Mouse (Mus musculus) ES-E14 (cell line): Measurements from ENCODE around the gene Auh. TPM values are rescaled to one million over a fixed set of nuclear protein-coding genes. Genes with fewer than 3 reads are reported as not detected.

Experiments
- DNase-seq: peaks from one replicate; pipeline ENCODE4 v3.0.0-alpha.2; 2013; ENCODE audit warnings: low read depth, low spot score
- H3K27ac ChIP-seq: 2 replicates; pipeline ENCODE4 v1.5.1; 2012; ENCODE audit warnings: low read depth, mild to moderate bottlenecking, low read length, moderate library complexity, mixed read lengths; ENCODE audit not compliant: poor library complexity, insufficient read depth, severe bottlenecking
- H3K36me3 ChIP-seq: 2 replicates; pipeline ENCODE4 v1.6.1; 2012; ENCODE audit warnings: mild to moderate bottlenecking, low read length, moderate library complexity, mixed read lengths; ENCODE audit not compliant: control insufficient read depth, poor library complexity, insufficient read depth, severe bottlenecking
- H3K4me1 ChIP-seq, 2 experiments: fragments of 150-350 bp in 1 of 2; sonication (generic) in 1 of 2; 2 replicates each; pipeline ENCODE4 v1.6.1; 2012; ENCODE audit warnings: low read length in 2 of 2, mild to moderate bottlenecking in 1 of 2, mixed read lengths in 1 of 2; ENCODE audit not compliant: control insufficient read depth in 2 of 2, insufficient read depth in 2 of 2, poor library complexity in 1 of 2
- H3K4me3 ChIP-seq, 2 experiments: fragments of 150-350 bp in 1 of 2; sonication (generic) in 1 of 2; 2 replicates each; pipeline ENCODE4 v1.5.1; 2012; ENCODE audit warnings: low read length in 2 of 2, low read depth in 1 of 2, mild to moderate bottlenecking in 1 of 2, mixed read lengths in 1 of 2; ENCODE audit not compliant: insufficient read depth in 1 of 2, poor library complexity in 1 of 2, severe bottlenecking in 1 of 2
- H3K9ac ChIP-seq: 2 replicates; pipeline ENCODE4 v1.6.1; 2012; ENCODE audit warnings: low read depth, mild to moderate bottlenecking, low read length, mixed read lengths; ENCODE audit not compliant: poor library complexity, insufficient read depth, severe bottlenecking
- H3K9me3 ChIP-seq: fragments of 150-350 bp; sonication (generic); 2 replicates; pipeline ENCODE4 v1.6.1; 2012; ENCODE audit warnings: low read depth, mild to moderate bottlenecking, low read length; ENCODE audit not compliant: control insufficient read depth, insufficient read depth
- CHD2 ChIP-seq: IDR thresholded peaks from 2 replicates; pipeline ENCODE4 v1.6.1; 2014; ENCODE audit warnings: mild to moderate bottlenecking, low read depth, low read length, inconsistent platforms
- HCFC1 ChIP-seq: IDR thresholded peaks from 2 replicates; pipeline ENCODE4 v1.6.1; 2012; ENCODE audit warnings: low read length, inconsistent platforms, borderline replicate concordance; ENCODE audit not compliant: insufficient read depth
- MAFK ChIP-seq: IDR thresholded peaks from 2 replicates; pipeline ENCODE4 v1.6.1; 2014; ENCODE audit warnings: mild to moderate bottlenecking, low read depth, low read length, inconsistent platforms; ENCODE audit not compliant: insufficient read depth
- ZC3H11A ChIP-seq: IDR thresholded peaks from 2 replicates; pipeline ENCODE4 v1.6.1; 2012; ENCODE audit warnings: low read depth, mild to moderate bottlenecking, inconsistent platforms, low read length, borderline replicate concordance
- ZNF384 ChIP-seq: IDR thresholded peaks from 2 replicates; pipeline ENCODE4 v1.6.1; 2012; ENCODE audit warnings: low read depth, low read length, inconsistent platforms
- in situ Hi-C, 2 experiments: fragments of 600-800 bp; cut with MboI; formaldehyde crosslinking; loops; one replicate each; pipeline ENCODE4 v1.15.1; 2025; ENCODE audit warnings: low sequenced_read_pairs in 2 of 2, inconsistent platforms in 1 of 2; ENCODE audit not compliant: unreplicated experiment in 2 of 2
- total RNA-seq: library from RNA; depleted of rRNA; stranded (reverse); fragments of 300-350 nt; gene quantifications from 2 replicates; pipeline ENCODE4 v1.2.3, GENCODE M21; 2012

The Auh gene
- total RNA-seq, 1 experiment = 14.5 TPM

DNA sequence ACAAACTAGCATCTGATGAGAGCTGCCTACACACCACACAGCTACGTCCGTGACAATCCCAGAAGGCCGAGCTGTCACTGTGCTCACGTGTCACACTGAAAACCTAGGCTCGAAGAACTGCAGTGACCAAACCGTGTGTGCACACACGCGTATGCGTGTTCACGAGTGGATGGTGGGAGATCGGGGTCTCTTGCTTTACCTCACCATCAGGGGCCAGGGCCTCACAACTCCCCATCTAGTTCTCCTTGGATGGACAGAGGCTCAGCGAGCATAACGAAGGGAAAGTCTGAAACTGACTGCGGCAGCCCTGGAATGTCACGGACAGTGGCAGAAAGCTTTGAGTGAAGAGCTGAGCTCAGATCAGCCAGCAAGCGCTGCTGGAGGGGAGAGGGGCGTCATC lies 82.4 kb downstream of the Auh start:
- Histone ChIP-seq H3K9ac (no peak overlapping the region), H3K27ac (no peak overlapping the region), H3K36me3 (no peaks in the 10 kb centered on the region), H3K9me3 (no peaks in the 10 kb centered on the region), H3K4me3 (no peak overlapping the region), H3K4me1 (no peaks in the 10 kb centered on the region)
- DNase-seq = no peak
- in situ Hi-C loops = no loop called here
- no peak for TF ChIP-seq MAFK
- TF ChIP-seq HCFC1 = no peak
- no peak for TF ChIP-seq CHD2

DNA sequence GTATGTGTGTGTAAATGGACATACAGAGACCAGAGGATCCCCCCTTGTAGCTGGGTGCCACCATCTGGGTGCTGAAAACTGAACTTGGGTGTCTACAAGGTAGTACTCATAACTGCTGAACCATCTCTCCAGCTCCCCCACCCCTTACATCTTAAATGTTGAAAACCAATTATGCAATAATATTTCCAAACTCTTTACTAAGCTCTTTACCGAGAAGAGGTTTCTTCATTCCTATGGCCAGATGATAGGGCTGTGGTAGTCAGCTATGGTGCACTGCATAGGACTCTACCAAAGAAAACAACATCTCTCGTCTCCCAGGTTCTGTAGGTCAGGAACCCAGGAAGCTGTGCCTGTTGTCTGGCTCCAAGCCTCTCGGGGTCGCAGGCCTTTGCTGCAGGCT lies 83.9 kb downstream of the Auh start:
- H3K4me3 ChIP-seq = no peak overlapping the region
- in situ Hi-C loops = no loop called here
- no peaks in the 10 kb centered on the region for H3K36me3 ChIP-seq
- H3K27ac ChIP-seq = no peak overlapping the region
- H3K9me3 ChIP-seq = no peaks in the 10 kb centered on the region
- TF ChIP-seq ZNF384 = no peak
- TF ChIP-seq ZC3H11A = no peak
- TF ChIP-seq MAFK = no peak
- no peak for TF ChIP-seq HCFC1
- TF ChIP-seq CHD2 = no peak
- no peaks in the 10 kb centered on the region for H3K4me1 ChIP-seq
- H3K9ac ChIP-seq = no peak overlapping the region
- no peak for DNase-seq

DNA sequence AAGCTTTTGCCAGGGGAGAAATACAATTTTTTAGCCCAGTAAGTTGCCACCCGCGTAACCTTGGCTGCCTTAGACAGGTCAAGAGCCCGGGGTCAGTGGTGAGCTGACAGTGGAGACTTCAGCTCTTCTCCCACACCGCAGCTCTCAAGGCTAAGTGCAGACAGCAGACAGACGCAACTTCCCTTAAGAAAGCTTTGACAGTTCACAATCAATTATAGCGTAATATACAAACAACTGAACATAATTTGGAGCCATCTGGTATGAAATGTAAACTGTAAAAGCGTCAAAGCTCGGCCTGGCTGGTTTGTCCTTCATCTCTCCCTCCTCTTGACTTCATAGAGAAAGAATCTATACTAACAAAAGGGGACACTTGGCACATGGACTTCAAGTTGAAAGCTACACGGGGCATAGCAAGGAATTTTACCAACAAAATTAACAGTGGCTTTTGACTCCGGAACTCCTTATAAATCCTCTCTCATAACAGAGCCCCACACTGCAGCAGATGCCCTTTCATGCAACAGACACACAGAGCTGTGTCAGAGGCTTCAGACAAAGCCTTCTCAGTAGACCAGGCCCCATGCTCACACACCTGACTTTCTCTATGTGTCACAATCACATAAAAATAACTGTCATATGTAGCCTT lies 85.8 kb downstream of the Auh start:
- in situ Hi-C loops = no loop called here
- Histone ChIP-seq H3K4me3 (no peak overlapping the region), H3K9ac (no peak overlapping the region), H3K36me3 (no peaks in the 10 kb centered on the region), H3K9me3 (no peaks in the 10 kb centered on the region), H3K4me1 (no peaks in the 10 kb centered on the region), H3K27ac (no peak overlapping the region)
- no peak for DNase-seq
- TF ChIP-seq ZNF384 = no peak
- no peak for TF ChIP-seq MAFK
- TF ChIP-seq HCFC1 = no peak
- no peak for TF ChIP-seq CHD2
- no peak for TF ChIP-seq ZC3H11A

DNA sequence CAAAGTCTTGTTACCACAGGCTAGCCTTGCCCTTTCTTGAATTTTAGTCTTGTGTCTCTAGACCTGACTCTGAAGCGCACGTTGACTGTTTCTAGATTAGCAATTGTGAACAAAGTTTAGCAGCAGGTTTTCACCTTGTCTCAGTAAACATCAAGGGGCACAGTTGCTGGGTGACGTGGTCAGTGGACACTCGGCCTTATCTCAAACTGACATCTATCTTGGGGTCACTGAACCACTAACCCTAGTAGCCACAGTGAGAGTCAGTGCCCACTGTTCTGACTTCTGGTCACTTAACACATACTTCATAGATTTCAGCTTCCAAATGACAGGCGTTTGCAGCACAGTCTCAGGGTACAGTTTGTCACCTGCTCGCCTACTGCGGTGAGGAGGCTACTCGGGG lies 93.2 kb downstream of the Auh start:
- TF ChIP-seq ZC3H11A (no peak), ZNF384 (no peak), MAFK (no peak), HCFC1 (no peak), CHD2 (no peak)
- Histone ChIP-seq H3K27ac (no peak overlapping the region), H3K4me1 (no peaks in the 10 kb centered on the region), H3K36me3 (no peaks in the 10 kb centered on the region), H3K9ac (no peak overlapping the region), H3K9me3 (no peaks in the 10 kb centered on the region), H3K4me3 (no peak overlapping the region)
- DNase-seq = no peak
- in situ Hi-C loops = loop anchor here in 1 of 2 experiments (10.0 kb wide), 1 partner anchor 149 kb away; the partner anchor contains the start of gene Nfil3

DNA sequence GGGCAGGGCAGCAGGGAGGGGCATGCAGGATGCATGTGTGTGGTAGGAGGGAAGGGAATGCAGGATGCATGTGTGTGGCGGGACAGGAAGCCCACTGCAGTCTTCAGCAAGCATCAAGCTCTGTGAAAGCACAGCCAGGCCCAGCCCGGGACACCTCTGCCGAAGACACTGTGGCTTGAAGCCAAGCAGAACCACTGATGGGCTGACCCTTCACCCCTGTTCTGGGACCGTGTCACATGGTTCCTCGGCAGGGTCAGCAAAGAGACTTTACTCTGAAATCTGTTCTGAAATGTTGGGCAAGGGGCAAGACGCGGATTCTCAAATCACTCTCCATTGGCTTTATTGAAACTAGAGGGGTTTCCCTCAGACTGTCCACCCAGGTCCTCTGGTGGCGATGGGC lies 94.9 kb downstream of the Auh start:
- Histone ChIP-seq H3K27ac (no peak overlapping the region), H3K4me1 (no peaks in the 10 kb centered on the region), H3K9me3 (no peaks in the 10 kb centered on the region), H3K9ac (no peak overlapping the region), H3K4me3 (no peak overlapping the region), H3K36me3 (no peaks in the 10 kb centered on the region)
- DNase-seq = no peak
- TF ChIP-seq CHD2 (no peak), ZC3H11A (no peak), HCFC1 (no peak), MAFK (no peak)
- in situ Hi-C loops = loop anchor here in 1 of 2 experiments (10.0 kb wide), 1 partner anchor 150 kb away; the partner anchor contains the start of gene Nfil3
